Mouse (Mus musculus) embryonic facial prominence, embryonic 13.5 days (tissue): Measurements from ENCODE around the gene Nop56. TPM values are rescaled to one million over a fixed set of nuclear protein-coding genes. Genes with fewer than 3 reads are reported as not detected.

Experiments
- ATAC-seq: fragments of 200-750 bp; cut with Nextera tagmentation; 2 replicates; pipeline ENCODE4 v1.8.0; 2017; ENCODE audit warnings: low read depth; ENCODE audit not compliant: insufficient number of reproducible peaks, insufficient read depth, low FRiP score, low TSS enrichment
- H3K27ac ChIP-seq: fragments of 300-500 bp; sonication (generic); 2 replicates; pipeline ENCODE4 v1.5.1; 2015; ENCODE audit warnings: moderate library complexity, mild to moderate bottlenecking, inconsistent platforms
- H3K27me3 ChIP-seq: fragments of 300-500 bp; sonication (generic); 2 replicates; pipeline ENCODE4 v1.6.1; 2015; ENCODE audit warnings: mild to moderate bottlenecking, inconsistent platforms
- H3K36me3 ChIP-seq: fragments of 300-500 bp; sonication (generic); 2 replicates; pipeline ENCODE4 v1.6.1; 2015; ENCODE audit warnings: mild to moderate bottlenecking, inconsistent platforms
- H3K4me1 ChIP-seq: fragments of 300-500 bp; sonication (generic); 2 replicates; pipeline ENCODE4 v1.6.1; 2015; ENCODE audit warnings: inconsistent platforms
- H3K4me2 ChIP-seq: fragments of 300-500 bp; sonication (generic); 2 replicates; pipeline ENCODE4 v1.6.1; 2015; ENCODE audit warnings: moderate library complexity, mild to moderate bottlenecking, inconsistent platforms
- H3K4me3 ChIP-seq: fragments of 300-500 bp; sonication (generic); 2 replicates; pipeline ENCODE4 v1.5.1; 2015; ENCODE audit warnings: mild to moderate bottlenecking, inconsistent platforms
- H3K9ac ChIP-seq: fragments of 300-500 bp; sonication (generic); 2 replicates; pipeline ENCODE4 v1.6.1; 2015; ENCODE audit warnings: mild to moderate bottlenecking, inconsistent platforms
- H3K9me3 ChIP-seq: fragments of 300-500 bp; sonication (generic); 2 replicates; pipeline ENCODE4 v1.6.1; 2016; ENCODE audit warnings: inconsistent platforms
- WGBS: fragments of 180-500 bp; shearing (Covaris S2); methylation state at CpG from one replicate; pipeline ENCODE4 v1.1.7; 2015; ENCODE audit warnings: mixed read lengths; 5-methylcytosine and 5-hydroxymethylcytosine counted together
- polyA plus RNA-seq: library from polyadenylated mRNA; unstranded; fragments of >200 nt; fragmentation: Nextera tagmentation; extraction: Ambion mirVana; gene quantifications from 2 replicates; pipeline ENCODE4 v1.2.1, GENCODE M21; 2015

The Nop56 gene
- polyA plus RNA-seq, result 300 and 333 TPM in 2 replicates

- H3K27ac ChIP-seq, result peak within 1 kb of the TSS; percentile 93
- H3K4me1 ChIP-seq, result peaks cover 29% of the 10 kb centered on the region
- peak within 1 kb of the TSS; percentile 90 for H3K4me3 ChIP-seq
- peak within 1 kb of the TSS; percentile 95 for H3K9ac ChIP-seq
- H3K9me3 ChIP-seq, result no peaks in the 10 kb centered on the region
- H3K27me3 ChIP-seq, result no peaks in the 10 kb centered on the region
- H3K36me3 ChIP-seq, result peaks cover 38% of the 10 kb centered on the region
- peak; percentile 97 for ATAC-seq
- under 1% methylated on average over 68 of the region's 68 CpGs for WGBS
- H3K4me2 ChIP-seq, result peak within 1 kb of the TSS; percentile 88
Observed at GRCm38 (mm10) chr2:130274149-130274861, at the start of gene Nop56. Gene Nop56 (plus strand): TSS chr2:130274430.

- no peaks in the 10 kb centered on the region for H3K4me1 ChIP-seq
- H3K9ac ChIP-seq, result no peak overlapping the region
- no peaks in the 10 kb centered on the region for H3K9me3 ChIP-seq
- 47% methylated on average over 9 of the region's 9 CpGs for WGBS
- no peak overlapping the region for H3K4me2 ChIP-seq
- no peaks in the 10 kb centered on the region for H3K36me3 ChIP-seq
- H3K27me3 ChIP-seq, result no peaks in the 10 kb centered on the region
- no peak for ATAC-seq
- H3K27ac ChIP-seq, result no peak overlapping the region
- H3K4me3 ChIP-seq, result no peak overlapping the region
Observed at GRCm38 (mm10) chr2:130246912-130247311, 27.3 kb upstream of the Nop56 start.

GRCm38 (mm10) chr2:130248226-130248625 lies 26.0 kb upstream of the Nop56 start:
- Histone ChIP-seq H3K27ac (no peak overlapping the region), H3K4me1 (no peaks in the 10 kb centered on the region), H3K4me2 (no peak overlapping the region), H3K9ac (no peak overlapping the region), H3K36me3 (no peaks in the 10 kb centered on the region), H3K9me3 (no peaks in the 10 kb centered on the region), H3K27me3 (no peaks in the 10 kb centered on the region), H3K4me3 (no peak overlapping the region)
- WGBS, result 75% methylated on average over 7 of the region's 7 CpGs
- no peak for ATAC-seq

- H3K9ac ChIP-seq, result no peak overlapping the region
- no peaks in the 10 kb centered on the region for H3K9me3 ChIP-seq
- H3K4me1 ChIP-seq, result no peaks in the 10 kb centered on the region
- H3K4me2 ChIP-seq, result no peak overlapping the region
- H3K27me3 ChIP-seq, result no peaks in the 10 kb centered on the region
- H3K36me3 ChIP-seq, result no peaks in the 10 kb centered on the region
- 81% methylated on average over 4 of the region's 4 CpGs for WGBS
- no peak overlapping the region for H3K4me3 ChIP-seq
- H3K27ac ChIP-seq, result no peak overlapping the region
- ATAC-seq, result no peak
Observed at GRCm38 (mm10) chr2:130256762-130257161, 17.5 kb upstream of the Nop56 start.

- H3K9me3 ChIP-seq, result no peaks in the 10 kb centered on the region
- H3K4me1 ChIP-seq, result no peaks in the 10 kb centered on the region
- H3K9ac ChIP-seq, result no peak overlapping the region
- no peaks in the 10 kb centered on the region for H3K27me3 ChIP-seq
- H3K4me2 ChIP-seq, result no peak overlapping the region
- no peak for ATAC-seq
- no peaks in the 10 kb centered on the region for H3K36me3 ChIP-seq
- H3K27ac ChIP-seq, result no peak overlapping the region
- 83% methylated on average over 4 of the region's 4 CpGs for WGBS
- no peak overlapping the region for H3K4me3 ChIP-seq
Observed at GRCm38 (mm10) chr2:130260822-130261221, 13.4 kb upstream of the Nop56 start.

- H3K4me1 ChIP-seq, result no peaks in the 10 kb centered on the region
- H3K36me3 ChIP-seq, result no peaks in the 10 kb centered on the region
- no peak overlapping the region for H3K27ac ChIP-seq
- ATAC-seq, result no peak
- no peak overlapping the region for H3K4me2 ChIP-seq
- no peak overlapping the region for H3K9ac ChIP-seq
- H3K9me3 ChIP-seq, result no peaks in the 10 kb centered on the region
- WGBS, result 84% methylated on average over 2 of the region's 2 CpGs
- no peaks in the 10 kb centered on the region for H3K27me3 ChIP-seq
- H3K4me3 ChIP-seq, result no peak overlapping the region
Observed at GRCm38 (mm10) chr2:130261914-130262313, 12.3 kb upstream of the Nop56 start.

- 85% methylated on average over 2 of the region's 2 CpGs for WGBS
- Histone ChIP-seq H3K27ac (no peak overlapping the region), H3K4me1 (no peaks in the 10 kb centered on the region), H3K27me3 (no peaks in the 10 kb centered on the region), H3K36me3 (no peaks in the 10 kb centered on the region), H3K9me3 (no peaks in the 10 kb centered on the region), H3K4me3 (no peak overlapping the region), H3K4me2 (no peak overlapping the region), H3K9ac (no peak overlapping the region)
- no peak for ATAC-seq
Observed at GRCm38 (mm10) chr2:130262398-130262797, 11.8 kb upstream of the Nop56 start.

GRCm38 (mm10) chr2:130265520-130265919 lies 8.7 kb upstream of the Nop56 start:
- no peak overlapping the region for H3K27ac ChIP-seq
- H3K4me2 ChIP-seq, result no peak overlapping the region
- H3K9ac ChIP-seq, result no peak overlapping the region
- H3K27me3 ChIP-seq, result no peaks in the 10 kb centered on the region
- H3K4me1 ChIP-seq, result no peaks in the 10 kb centered on the region
- H3K4me3 ChIP-seq, result no peak overlapping the region
- WGBS, result 91% methylated on average over 1 of the region's 1 CpGs
- ATAC-seq, result no peak
- no peaks in the 10 kb centered on the region for H3K36me3 ChIP-seq
- H3K9me3 ChIP-seq, result no peaks in the 10 kb centered on the region

- Histone ChIP-seq H3K36me3 (no peaks in the 10 kb centered on the region), H3K27ac (no peak overlapping the region), H3K4me3 (no peak overlapping the region), H3K4me2 (no peak overlapping the region), H3K27me3 (no peaks in the 10 kb centered on the region), H3K4me1 (peaks cover 1% of the 10 kb centered on the region), H3K9me3 (no peaks in the 10 kb centered on the region), H3K9ac (no peak overlapping the region)
- no peak for ATAC-seq
- 64% methylated on average over 7 of the region's 7 CpGs for WGBS
Observed at GRCm38 (mm10) chr2:130268074-130268473, 6.2 kb upstream of the Nop56 start.

- Histone ChIP-seq H3K4me2 (peak overlapping the region; percentile 88), H3K36me3 (peaks cover 35% of the 10 kb centered on the region), H3K9ac (peak overlapping the region; percentile 95), H3K27ac (peak overlapping the region; percentile 93), H3K4me3 (peak overlapping the region; percentile 90), H3K27me3 (no peaks in the 10 kb centered on the region), H3K9me3 (no peaks in the 10 kb centered on the region), H3K4me1 (peaks cover 29% of the 10 kb centered on the region)
- no peak for ATAC-seq
- 1% methylated on average over 14 of the region's 14 CpGs for WGBS
Observed at GRCm38 (mm10) chr2:130273732-130274131, 498 bp upstream of the Nop56 start.

- H3K27me3 ChIP-seq, result no peaks in the 10 kb centered on the region
- peak overlapping the region; percentile 95 for H3K9ac ChIP-seq
- H3K4me3 ChIP-seq, result peak overlapping the region; percentile 90
- peaks cover 29% of the 10 kb centered on the region for H3K4me1 ChIP-seq
- H3K36me3 ChIP-seq, result peaks cover 43% of the 10 kb centered on the region
- H3K27ac ChIP-seq, result peak overlapping the region; percentile 93
- ATAC-seq, result no peak
- under 1% methylated on average over 10 of the region's 10 CpGs for WGBS
- peak overlapping the region; percentile 88 for H3K4me2 ChIP-seq
- no peaks in the 10 kb centered on the region for H3K9me3 ChIP-seq
Observed at GRCm38 (mm10) chr2:130274862-130275261, 632 bp downstream of the Nop56 start.

GRCm38 (mm10) chr2:130275649-130276048 lies 1.4 kb downstream of the Nop56 start:
- Histone ChIP-seq H3K4me3 (peak overlapping the region; percentile 90), H3K4me2 (peak overlapping the region; percentile 88), H3K27ac (no peak overlapping the region), H3K27me3 (no peaks in the 10 kb centered on the region), H3K36me3 (peaks cover 51% of the 10 kb centered on the region), H3K9me3 (no peaks in the 10 kb centered on the region), H3K9ac (peak overlapping the region; percentile 95; the same call in 1 of the 2 replicates), H3K4me1 (peaks cover 29% of the 10 kb centered on the region)
- WGBS, result 42% methylated on average over 6 of the region's 6 CpGs
- ATAC-seq, result no peak
